Mouse (Mus musculus): ENCODE measurements around the gene Schip1. TPM values are rescaled to one million over a fixed set of nuclear protein-coding genes. Genes with fewer than 3 reads are reported as not detected.

The Schip1 gene
- total RNA-seq, 2 experiments from 2014 or later, result 0.17 TPM; not detected in 1

DNA sequence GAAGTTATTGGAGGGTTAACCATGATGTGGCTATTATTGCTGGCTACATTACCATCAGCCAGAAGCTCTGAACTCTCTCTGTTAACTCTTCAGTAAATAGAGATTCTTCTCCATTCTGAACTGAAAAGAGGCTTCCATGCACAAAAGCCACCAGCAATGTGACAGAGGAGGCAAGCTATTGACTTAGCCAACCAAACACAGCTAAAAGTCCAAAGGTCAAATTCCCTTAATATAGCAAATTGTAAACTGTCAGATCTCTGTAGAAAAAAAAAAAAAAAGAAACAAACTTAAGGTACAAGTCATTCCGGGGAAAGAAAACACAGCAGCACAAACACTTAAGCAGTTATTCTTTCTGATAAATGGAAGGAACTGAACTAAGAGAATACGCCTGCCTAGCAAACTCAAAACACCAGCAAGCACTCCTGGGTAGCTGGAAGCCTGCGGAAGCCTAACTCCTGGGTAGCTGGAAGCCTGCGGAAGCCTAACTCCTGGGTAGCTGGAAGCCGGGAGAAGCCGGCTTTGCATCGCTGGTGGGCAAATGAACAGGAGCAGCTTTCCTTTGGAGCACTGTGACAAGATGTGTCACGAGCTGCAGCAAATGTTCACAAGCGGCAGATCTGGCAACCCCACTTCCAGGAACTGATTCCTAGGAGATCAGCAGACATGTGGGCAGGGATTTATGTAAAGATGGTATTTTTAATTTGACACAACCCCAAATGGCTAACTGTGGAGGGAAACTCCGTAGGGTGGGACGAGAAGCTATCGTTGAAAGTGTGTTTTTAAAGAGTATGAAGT, 528.7 kb downstream of the Schip1 start:
- no peak for ATAC-seq (replicated peaks; ENCODE audit: low FRiP score, poor library complexity, severe bottlenecking)

DNA sequence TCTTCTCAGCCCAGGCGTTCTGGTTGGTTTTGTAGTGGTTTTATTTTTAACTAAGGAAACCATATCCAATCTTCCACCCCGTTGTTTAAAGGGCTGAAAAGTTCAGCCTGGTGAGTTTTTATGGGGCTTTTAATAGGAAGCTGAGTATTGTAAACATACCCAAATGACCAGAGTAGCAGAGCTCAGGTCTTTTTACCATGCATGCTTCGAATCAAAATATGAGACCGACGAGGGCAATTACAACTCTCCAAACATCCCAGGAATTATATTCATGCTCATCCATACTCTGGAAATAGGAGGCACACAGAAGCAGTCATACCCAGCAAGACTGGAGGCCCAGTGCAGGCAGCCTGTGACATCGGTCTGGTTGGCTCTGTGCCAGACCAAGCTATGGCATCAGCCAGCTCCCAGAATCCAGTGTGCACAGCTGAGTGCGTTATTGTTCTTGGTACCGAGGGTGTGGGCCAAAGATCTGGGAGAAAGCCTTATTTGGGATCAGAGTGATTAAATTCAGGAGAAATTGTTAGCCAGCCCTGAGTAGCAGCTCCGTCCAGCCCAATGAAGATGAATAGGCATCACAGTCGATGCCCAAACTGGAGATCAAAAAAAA, 530.8 kb downstream of the Schip1 start:
- ATAC-seq (replicated peaks; ENCODE audit: low FRiP score, poor library complexity, severe bottlenecking), result no peak

DNA sequence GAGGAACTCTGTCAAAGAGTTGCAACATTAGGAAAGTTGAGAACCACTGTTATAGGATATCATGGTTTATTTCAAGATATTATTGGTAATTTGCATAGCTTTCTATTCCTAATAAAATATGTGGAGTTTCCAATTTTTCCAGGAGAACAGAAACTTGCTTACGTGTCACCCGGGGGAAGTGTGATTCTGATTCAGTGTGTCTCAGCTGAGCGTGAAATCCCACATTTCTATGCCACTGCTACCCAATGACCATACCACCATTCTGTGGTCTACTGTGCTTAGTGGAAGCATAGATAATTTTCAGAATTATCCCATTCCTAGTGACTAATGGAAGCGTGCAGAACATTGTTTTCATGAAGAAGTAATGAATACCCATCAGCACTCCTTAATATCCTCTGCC, 532.3 kb downstream of the Schip1 start:
- ATAC-seq (replicated peaks; ENCODE audit: low FRiP score, poor library complexity, severe bottlenecking), result no peak

DNA sequence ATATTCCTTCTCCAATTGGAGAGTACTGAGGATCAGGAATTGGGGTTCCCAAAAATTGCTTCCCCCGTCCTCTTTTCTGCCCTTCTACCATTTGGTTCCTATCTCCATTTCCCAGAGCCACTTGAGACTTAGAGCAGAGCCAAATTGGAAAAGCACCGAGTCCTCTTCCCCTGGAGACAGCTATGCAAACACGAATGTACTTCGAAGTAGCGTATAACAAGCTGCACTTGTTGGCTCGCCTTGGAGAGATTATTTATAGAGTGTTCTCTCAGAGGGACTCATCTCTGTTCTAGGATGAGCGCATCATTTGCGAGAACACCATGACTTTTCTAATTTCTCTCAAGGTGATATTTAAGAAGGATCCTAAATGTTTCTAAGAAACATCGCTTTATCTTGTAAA, 538.3 kb downstream of the Schip1 start:
- no peak for ATAC-seq (replicated peaks; ENCODE audit: low FRiP score, poor library complexity, severe bottlenecking)

DNA sequence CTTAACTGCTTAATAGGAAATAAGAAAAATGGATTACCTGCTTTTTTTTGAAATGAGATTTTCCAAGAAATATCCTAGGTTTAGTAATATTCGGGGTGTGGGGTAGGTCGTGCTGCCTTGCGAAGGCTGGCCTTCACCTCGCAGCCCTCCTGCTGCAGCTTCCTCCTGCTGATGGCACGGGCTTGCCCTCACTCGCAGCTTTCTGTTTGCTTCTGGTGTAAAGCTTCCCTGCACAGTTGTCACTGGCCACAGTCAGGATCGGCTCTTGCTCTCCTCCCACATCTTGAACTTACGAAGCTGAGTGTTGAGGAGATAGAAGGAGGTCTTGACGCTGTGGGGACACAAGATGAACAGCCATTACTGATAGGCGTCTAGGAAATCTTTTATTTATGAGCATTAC, 539.9 kb downstream of the Schip1 start:
- ATAC-seq (replicated peaks; ENCODE audit: low FRiP score, poor library complexity, severe bottlenecking), result no peak

DNA sequence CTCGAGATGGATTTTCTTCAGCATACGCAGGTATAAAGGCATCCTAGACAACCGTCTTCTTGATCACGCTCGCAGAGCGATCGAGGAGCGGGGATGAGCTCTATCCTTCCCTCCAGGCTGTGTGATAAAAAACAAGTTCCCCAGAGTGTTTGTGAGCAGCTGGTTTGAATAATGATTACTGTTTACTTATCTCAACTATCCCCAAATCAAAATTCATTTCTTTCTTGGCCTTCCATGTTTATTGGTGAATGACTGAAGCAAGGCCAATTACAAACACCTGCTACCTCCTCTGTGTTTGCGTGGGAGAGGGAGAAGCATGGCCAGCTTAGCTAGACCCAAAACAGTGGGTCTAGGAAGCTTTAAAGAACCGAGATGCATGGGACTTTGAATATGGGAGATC, 540.4 kb downstream of the Schip1 start:
- no peak for ATAC-seq (replicated peaks; ENCODE audit: low FRiP score, poor library complexity, severe bottlenecking)

DNA sequence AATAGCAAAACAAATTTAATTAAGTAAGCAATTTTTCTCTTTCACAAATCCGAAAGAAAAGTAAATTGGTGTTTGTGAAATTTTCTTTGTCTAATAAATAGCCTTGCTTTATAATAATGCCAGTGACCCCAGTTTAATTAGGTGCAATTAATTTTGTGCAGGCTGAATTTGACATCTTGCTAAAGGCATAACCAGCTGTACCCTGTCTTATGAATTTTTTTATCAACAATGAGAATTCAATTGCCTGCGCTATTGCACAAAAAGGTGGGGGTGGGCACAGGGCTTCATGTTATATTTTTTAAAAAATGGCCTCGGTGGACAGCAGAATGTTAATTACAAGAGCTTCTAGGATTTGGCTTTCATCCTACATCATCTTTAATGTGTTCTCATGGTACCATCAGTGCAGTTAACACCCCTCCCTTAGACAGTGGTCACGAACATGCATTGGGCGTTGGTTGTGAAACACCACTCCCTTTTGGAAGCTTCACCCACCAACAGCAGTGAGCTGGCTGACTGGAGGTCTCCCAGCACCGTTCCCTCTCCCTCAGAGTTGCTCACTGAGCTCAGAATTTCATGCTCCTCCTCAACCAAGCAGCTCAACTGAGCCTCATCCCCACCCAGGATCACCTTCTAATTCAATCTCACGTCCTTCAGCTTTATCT, 541.5 kb downstream of the Schip1 start:
- ATAC-seq (replicated peaks; ENCODE audit: low FRiP score, poor library complexity, severe bottlenecking), result no peak

DNA sequence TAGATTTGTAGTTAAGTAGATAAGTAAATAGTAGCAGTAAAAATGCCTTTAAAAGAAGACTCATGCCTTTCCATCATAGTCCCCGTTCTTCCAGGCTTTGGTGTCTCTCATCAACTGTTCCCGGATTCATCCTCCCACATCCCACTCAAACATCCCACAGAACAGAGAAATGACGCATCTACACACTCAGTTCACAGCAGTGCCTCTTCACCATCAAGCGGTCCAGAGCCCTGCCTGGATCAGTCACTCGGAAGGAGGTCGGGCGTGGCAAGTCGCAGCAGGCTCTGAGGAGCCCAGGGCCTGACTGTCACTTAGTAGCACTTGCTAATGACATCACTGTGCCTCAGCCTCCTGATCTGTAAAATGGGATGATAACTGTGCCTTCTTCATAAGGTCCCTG, 542.1 kb downstream of the Schip1 start:
- ATAC-seq (replicated peaks; ENCODE audit: low FRiP score, poor library complexity, severe bottlenecking), result no peak

DNA sequence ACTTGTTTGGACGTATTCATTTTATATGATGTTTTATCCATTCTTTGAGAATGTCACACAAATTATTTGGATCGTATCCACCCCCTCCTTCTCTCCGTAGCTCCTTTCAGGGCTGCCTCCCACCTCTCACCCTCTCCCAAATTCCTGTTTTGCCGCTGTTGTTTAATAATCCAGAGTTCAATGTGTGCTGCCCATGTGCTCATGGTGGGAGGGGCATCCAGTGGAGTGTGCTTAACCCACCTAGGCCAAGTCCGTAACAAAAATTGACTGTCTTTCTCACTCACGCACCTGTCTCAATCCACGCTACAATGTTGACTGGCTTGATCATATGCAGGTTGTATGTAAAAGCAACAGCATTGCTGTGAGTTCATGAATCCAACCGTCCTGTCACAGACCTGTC, 542.7 kb downstream of the Schip1 start:
- ATAC-seq (replicated peaks; ENCODE audit: low FRiP score, poor library complexity, severe bottlenecking), result no peak

DNA sequence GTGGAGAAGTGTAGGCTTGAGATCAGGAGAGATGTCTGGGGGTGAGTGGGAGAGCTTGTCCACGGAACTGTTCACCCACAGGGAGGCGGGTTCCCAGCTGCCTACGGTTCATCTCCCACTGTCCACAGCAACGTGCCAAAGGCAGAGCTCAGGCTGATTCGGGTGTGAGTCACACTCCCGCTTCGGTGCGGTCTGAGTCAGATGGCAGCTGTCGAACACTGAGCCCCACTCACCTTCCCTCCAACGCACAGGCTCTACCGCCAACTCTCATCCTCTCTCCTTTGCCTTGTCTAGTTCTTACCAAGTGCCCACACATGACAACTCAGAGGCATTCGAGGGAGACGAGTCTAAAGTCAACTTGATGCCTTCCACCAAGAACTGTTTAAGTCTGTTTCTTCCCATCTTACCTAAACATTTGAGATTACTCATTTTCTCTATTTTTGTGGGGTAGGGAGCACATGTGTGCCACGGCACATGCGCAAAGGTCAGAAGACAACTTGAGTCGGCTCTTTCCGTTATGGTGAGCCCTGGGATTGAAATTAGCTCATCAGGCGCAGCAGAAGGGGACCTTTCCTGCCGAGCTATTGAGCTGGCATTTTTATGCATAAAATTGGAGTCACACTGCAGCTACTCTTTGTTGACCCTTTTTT, 544.4 kb downstream of the Schip1 start:
- ATAC-seq (replicated peaks; ENCODE audit: low FRiP score, poor library complexity, severe bottlenecking), result no peak

DNA sequence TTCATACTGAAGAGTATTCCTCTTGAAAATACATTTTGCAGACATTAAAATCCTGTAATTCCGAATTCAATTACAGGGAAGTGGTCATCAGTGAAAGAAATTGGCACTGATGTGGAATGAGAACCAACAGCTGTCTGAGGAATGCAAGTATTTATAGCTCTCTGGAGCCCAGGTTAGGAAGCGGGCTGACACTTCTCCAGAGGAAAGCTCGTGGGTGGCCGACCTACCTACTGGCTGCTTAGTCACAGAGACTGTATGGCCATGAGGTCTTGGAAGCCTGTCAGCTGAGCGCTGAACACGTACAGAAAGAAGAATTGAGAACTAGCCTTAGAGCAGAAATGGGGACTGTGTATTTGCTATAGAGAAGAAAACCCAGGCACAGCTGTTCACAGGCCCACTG, 545.4 kb downstream of the Schip1 start:
- no peak for ATAC-seq (replicated peaks; ENCODE audit: low FRiP score, poor library complexity, severe bottlenecking)

DNA sequence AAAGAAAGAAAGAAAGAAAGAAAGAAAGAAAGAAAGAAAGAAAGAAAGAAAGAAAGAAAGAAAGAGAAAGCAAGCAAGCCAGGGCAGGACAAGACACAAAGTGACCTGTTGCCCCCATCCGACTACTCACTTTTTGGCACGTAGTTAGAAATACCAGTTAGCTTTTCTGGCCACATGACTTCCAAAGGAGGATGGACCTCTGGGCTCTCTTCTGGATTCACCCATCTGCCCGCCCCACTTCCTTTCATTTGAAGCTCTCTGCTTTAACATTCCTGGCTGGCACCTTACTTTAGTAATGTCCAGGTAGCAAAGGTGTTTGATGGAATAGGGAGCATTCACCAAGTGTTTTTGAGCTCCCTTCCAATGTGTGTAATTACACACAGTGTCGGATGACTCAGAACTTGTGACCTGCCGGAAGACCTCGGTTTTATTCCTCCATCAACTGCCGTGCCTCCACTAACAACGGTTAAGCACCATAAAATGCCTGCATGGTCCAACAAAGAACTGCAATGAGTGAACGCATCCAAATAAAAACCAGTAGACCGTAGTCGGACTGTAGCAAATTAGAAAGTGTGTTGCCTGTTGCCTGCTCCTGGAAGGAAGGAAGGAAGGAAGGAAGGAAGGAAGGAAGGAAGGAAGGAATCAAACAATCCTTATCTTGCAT, 546.1 kb downstream of the Schip1 start:
- no peak for ATAC-seq (replicated peaks; ENCODE audit: low FRiP score, poor library complexity, severe bottlenecking)

DNA sequence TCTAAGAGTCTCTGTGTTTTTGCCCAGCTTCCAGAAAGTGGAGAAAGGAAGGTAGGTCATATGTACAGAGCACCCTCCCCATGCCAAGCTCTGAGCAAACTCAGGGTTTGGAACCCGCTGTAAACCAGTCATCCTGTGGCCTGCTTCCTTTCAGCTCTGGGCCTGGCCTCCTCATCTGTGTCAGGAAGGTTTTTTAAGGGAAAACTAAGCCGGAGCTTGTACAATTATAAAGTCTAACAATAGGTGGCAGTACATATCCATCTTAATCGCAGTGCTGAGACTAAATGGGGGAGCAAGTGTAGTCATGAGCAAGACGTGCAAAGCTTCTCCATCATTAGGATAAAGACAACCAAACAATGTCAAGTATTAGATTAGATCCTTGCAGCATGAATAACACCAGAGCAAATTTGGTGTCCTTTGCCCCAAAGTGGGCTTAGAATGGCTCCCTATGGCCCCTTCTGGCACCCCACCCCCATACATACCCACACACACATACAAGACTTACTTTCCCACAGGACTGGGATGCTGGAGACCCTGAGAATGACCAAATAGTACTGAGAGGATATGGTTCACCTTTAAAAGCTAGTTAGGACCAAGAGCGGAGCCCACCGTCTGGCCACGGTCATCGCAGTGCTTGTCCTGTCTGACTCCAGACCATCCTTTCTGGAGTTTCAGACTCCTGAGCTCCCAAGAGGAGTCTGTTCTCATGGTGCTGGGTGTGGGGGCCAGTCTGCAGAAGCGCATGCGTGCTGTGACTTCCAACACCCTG, 550.6 kb downstream of the Schip1 start:
- no peak for ATAC-seq (replicated peaks; ENCODE audit: low FRiP score, poor library complexity, severe bottlenecking)

DNA sequence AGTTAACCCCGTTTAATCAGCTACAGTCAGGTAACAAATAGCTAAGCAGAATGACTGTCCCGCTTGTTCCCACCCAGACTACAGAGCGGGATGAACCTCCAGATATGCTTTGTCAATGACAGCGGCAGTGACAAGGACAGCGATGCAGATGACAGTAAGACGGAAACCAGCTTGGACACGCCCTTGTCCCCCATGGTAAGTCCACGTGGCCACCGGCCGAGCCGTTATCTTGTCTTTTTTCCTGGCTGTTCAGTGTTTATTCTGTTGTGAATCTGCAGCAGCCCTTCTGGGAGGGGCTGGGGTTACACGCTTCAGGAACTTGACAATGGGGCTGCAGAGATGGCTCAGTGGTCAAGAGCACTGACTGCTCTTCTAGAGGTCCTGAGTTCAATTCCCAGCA, 551.8 kb downstream of the Schip1 start:
- no peak for ATAC-seq (replicated peaks; ENCODE audit: low FRiP score, poor library complexity, severe bottlenecking)

DNA sequence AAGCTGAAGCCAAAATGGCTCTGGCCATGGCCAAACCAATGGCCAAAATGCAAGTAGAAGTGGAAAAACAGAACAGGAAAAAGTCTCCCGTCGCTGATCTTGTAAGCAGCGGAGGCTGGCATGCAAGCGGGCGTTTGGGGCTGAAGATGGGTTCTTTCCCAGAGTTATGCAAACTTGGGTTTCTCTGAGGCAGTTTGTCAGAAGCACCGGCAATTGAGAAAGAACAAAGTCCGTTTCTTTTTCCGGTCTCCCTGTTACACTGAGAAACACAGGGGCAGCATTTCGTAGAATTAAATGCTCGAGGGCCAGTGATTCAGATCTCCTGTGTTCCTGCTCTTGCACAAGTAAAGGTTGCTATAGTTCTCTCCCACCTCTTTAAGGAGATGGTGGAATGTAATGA, 553.1 kb downstream of the Schip1 start:
- ATAC-seq (replicated peaks; ENCODE audit: low FRiP score, poor library complexity, severe bottlenecking), result no peak

DNA sequence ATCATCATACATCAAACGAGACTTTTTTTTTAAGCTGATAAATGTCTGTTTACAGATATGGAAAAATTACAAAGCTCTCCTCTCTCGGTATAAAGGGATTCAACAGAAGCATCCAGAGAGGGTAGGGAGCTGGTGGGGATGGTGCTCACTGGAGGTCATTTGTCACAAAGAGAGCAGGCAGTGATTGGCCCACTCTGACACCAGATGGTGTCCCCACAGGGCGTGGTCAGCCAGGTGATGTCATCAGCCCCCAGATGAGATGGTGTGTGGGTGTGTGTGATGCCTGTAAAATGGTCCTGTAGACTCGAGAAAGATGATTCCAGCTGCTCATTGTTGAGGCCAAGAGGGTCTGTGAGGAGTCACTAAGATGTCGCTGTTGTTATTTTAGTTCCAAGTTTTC, 554.5 kb downstream of the Schip1 start:
- ATAC-seq (replicated peaks; ENCODE audit: low FRiP score, poor library complexity, severe bottlenecking), result no peak

DNA sequence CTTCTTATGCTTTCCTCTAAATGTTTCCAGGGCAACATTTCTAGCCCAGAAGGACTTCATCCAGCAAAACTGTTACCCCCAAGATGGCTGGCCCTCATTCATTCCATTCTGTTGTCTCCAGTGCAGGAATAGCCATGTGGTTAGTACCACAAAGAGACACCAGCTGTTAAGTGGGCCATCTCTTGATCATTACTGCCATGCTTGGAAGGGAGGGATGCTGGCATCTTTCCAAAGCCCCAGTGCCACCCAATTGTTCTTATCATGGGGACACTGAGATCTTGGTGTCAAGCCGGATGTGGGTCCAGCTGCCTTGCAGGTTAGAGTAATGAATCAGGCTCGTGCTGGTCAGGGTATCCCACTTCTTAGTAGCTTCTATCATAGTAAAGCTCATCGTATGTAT, 557.4 kb downstream of the Schip1 start:
- no peak for ATAC-seq (replicated peaks; ENCODE audit: low FRiP score, poor library complexity, severe bottlenecking)

DNA sequence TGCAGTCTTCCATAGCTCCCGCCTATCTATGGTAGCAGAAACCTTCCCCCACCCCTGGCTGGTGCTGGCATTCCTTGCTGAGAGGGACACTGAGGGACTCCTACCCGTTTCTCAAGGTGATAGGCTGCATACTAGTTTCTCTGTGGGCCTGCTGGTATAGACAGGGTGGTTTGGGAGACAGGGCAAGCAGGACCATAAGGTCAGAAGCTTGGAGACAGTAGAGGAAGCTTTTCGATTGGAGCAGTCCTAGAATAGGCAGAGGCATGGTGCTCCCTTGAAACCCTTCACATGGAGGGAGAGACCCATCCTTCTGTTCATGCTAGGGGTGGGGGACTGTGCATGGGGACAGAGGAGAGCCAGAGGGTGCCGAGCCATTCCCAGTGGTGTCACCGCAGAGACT, 558.4 kb downstream of the Schip1 start:
- no peak for ATAC-seq (replicated peaks; ENCODE audit: low FRiP score, poor library complexity, severe bottlenecking)

DNA sequence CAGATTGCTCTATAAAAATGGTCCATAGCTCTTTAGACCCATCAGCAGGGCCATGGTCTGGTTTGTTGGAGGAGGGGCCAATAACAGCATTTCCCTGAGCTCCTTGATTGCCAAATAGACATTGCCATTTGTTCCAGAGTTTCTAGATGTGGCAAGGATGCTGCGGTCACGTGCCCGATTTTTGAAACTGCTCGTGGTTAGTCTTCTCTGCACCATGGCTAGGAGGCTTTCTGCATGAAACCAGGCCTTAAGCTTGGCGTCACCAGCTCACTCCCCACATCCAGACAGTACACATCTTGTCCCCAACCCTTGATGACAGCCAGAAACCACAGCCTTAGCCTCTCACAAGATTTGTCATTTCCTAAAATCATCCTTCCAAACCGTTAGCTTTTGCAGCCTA, 559.9 kb downstream of the Schip1 start:
- ATAC-seq (replicated peaks; ENCODE audit: low FRiP score, poor library complexity, severe bottlenecking), result no peak

DNA sequence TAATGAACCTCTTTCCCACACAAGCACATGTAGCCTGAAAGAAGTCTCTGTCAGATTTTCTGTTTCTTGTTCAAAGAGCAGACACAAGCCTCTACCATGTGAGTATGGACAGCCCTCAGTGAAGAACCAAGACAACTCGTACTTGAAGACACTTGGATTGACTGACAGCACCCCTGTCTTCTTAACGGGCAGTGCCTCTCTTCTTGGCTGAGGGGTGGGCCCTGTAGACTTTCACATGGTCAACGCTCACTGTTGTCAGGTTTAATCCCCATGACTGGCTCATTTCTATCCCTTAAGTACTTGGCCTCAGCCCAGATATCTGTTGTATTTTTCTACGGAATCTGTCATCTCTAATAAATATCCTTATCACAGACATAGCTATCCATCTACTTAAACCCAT, 565.7 kb downstream of the Schip1 start:
- ATAC-seq (replicated peaks; ENCODE audit: low FRiP score, poor library complexity, severe bottlenecking), result no peak

Data from erythroblast, adult 5-6 weeks (primary cell).